Mouse (Mus musculus) gastrocnemius, adult 18-20 months (tissue): ENCODE data around the gene Vmn2r107. TPM values are rescaled to one million over a fixed set of nuclear protein-coding genes. Genes with fewer than 3 reads are reported as not detected.

ENCODE experiments used
- DNase-seq: peaks from one replicate; pipeline ENCODE4 v3.0.0; 2021; ENCODE audit warnings: low spot score
- long read RNA-seq, 2 experiments: library from polyadenylated mRNA; stranded (forward); transcript quantifications; one replicate each; pipeline ENCODE4 v2.0.0; 2021
- total RNA-seq, 2 experiments: library from RNA; stranded (reverse); gene quantifications; 2 replicates each; pipeline ENCODE4 v1.2.3; 2021

Gene Vmn2r107
- not detected for total RNA-seq
- long read RNA-seq, experiment 1, result 0 reads
- long read RNA-seq, experiment 2, result 0 reads

- no peak for DNase-seq
Measured at GRCm38 (mm10) chr17:20344942-20345341, at the start of gene Vmn2r107. TSS of gene Vmn2r107 (plus strand) at chr17:20345242.

DNA sequence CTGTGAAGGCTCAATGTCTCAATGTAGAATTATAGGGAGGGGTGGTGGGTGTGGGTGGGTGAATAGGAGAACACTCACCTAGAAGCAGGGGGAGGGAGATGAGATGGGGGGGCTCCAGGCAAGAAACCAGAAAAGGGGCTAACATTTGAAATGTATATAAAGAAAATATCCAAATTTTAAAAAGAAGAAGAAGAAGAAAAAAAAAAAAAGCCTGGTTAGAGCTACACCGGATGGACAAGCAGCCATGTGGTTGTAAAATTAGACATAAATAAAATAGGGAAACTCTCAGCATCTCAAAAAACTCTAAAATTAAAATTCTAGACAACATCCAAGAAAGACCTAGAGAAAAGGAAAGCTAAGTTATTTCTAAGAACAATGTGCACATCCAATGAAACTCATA, 39.3 kb upstream of the Vmn2r107 start:
- DNase-seq, result no peak

GRCm38 (mm10) chr17:20399105-20399504, 54.1 kb downstream of the Vmn2r107 start:
- no peak for DNase-seq

DNA sequence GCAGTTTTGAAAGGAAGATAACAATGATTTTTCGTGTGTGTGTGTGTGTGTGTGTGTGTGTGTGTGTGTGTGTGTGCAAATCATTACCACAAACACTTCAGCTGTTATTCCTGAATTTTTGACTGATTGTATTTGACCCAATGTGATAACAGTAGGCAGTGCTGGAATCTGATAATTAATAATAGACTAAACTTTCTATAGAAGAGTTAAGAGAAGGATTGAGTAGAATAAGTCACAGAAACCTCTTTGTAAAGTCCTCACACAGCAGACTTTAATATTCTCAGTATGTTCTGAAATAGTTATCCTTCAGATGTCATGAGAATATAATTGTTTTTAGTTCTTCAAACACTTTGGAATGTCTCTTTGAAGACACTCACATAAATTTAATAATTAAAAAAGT, 68.8 kb downstream of the Vmn2r107 start, which contains the start of gene Vmn1r224:
Gene Vmn1r224, plus strand, starts transcription at position 301 of the 400 bp plus-strand sequence.
- DNase-seq, result no peak

Other genes with a start within 250 kb of the Vmn2r107 start
- gene Fpr-rs7, start 231.0 kb upstream of the Vmn2r107 start, total RNA-seq, result not detected
- gene Fpr-rs6, start 162.1 kb upstream of the Vmn2r107 start, total RNA-seq, result not detected
- gene Vmn2r105, start 110.2 kb upstream of the Vmn2r107 start, total RNA-seq, result not detected
- gene Vmn2r106, start 59.7 kb upstream of the Vmn2r107 start, total RNA-seq, result not detected
- gene Vmn1r224, start 68.9 kb downstream of the Vmn2r107 start, total RNA-seq, result not detected
- gene Vmn2r108, start 136.1 kb downstream of the Vmn2r107 start, total RNA-seq, result not detected
- not detected for gene Vmn1r225, start 152.9 kb downstream of the Vmn2r107 start, total RNA-seq
- gene Vmn2r109, start 219.5 kb downstream of the Vmn2r107 start, total RNA-seq, result not detected